10 mouse cellular contexts compared by ENCODE assay signal in genomic region chr7:89843533-89843932, GRCm38 (mm10). TPM values are rescaled to one million over a fixed set of nuclear protein-coding genes. Genes with fewer than 3 reads are reported as not detected.
DNase-seq lines count a peak whose midpoint lies in the region; ATAC-seq and TF ChIP-seq lines count a peak whose summit lies in the region.
"Had no signal": no experiment of that assay in that cellular context is flagged by ENCODE, and none has a peak within 500 bp of the region (broad histone marks: within the 10 kb centered on the region; RNA-seq: fewer than 3 reads in every experiment).

No protein-coding gene starts in this region.

- peak; percentile 57 to 79 for DNase-seq in cerebellum, postnatal 14 days
- no peak for DNase-seq in left cerebral cortex, adult 2 months (ENCODE audit: extremely low spot score in 1 of 2, low spot score in 2 of 2)
- no peak for DNase-seq in left cerebral cortex, postnatal 36 days (ENCODE audit: low spot score in 2 of 2)
- peak; percentile 58 for DNase-seq in CH12.LX (ENCODE audit: extremely low read depth)
- DNase-seq in embryo, embryonic 9.5 days (ENCODE audit: extremely low spot score): peak; percentile 50
- DNase-seq in splenic B cell, adult 2 months (ENCODE audit: low read depth, low spot score): peak; percentile 53

- TF ChIP-seq POLR2A in CH12.LX (IDR thresholded peaks at IDR 0.05; ENCODE audit: low read depth, low read length): no peak

- TF ChIP-seq CTCF in left cerebral cortex, adult 2 months (IDR thresholded peaks at IDR 0.05): peak; percentile 69
- TF ChIP-seq CTCF in CH12.LX (conservative IDR thresholded peaks at IDR 0.05 in 1 of 2, IDR thresholded peaks at IDR 0.05 in 1 of 2; ENCODE audit: low read depth in 2 of 2, low read length in 2 of 2): peak; percentile 82 to 90

- 38% methylated on average over 6 of the region's 6 CpGs for WGBS in hindbrain, embryonic 16.5 days

- no peak for TF ChIP-seq EP300 in CH12.LX (IDR thresholded peaks at IDR 0.05; ENCODE audit: low read length)

- H3K4me1 ChIP-seq in CH12.LX (ENCODE audit: control insufficient read depth in 1 of 2, insufficient read depth in 2 of 2): peaks cover 7 to 16% of the 10 kb centered on the region in 2 experiments
- no peaks in the 10 kb centered on the region for H3K4me1 ChIP-seq in hindbrain, embryonic 16.5 days (ENCODE audit: control insufficient read depth, insufficient read depth, low read depth, low read length)

- TF ChIP-seq RAD21 in CH12.LX (IDR thresholded peaks at IDR 0.05; ENCODE audit: low read depth, low read length): peak; percentile 64

- no peak for ATAC-seq in cerebellum, adult (ENCODE audit: insufficient number of reproducible peaks, low FRiP score, low TSS enrichment)
- no peak for ATAC-seq in hindbrain, embryonic 16.5 days

- H3K9me3 ChIP-seq in CH12.LX (replicated peaks; ENCODE audit: low read length): no peaks in the 10 kb centered on the region
- no peaks in the 10 kb centered on the region for H3K9me3 ChIP-seq in hindbrain, embryonic 16.5 days (ENCODE audit: control insufficient read depth, low read length)
- H3K9me3 ChIP-seq: heart, embryonic 15.5 days had no signal

- H3K27me3 ChIP-seq in CH12.LX (replicated peaks): no peaks in the 10 kb centered on the region
- H3K27me3 ChIP-seq in splenic B cell, adult 2 months (ENCODE audit: control insufficient read depth, insufficient read depth, low read length, poor library complexity, severe bottlenecking): no peaks in the 10 kb centered on the region
- no peaks in the 10 kb centered on the region for H3K27me3 ChIP-seq in hindbrain, embryonic 16.5 days (replicated peaks; ENCODE audit: control insufficient read depth, insufficient read depth, low read length)
- H3K27me3 ChIP-seq: heart, embryonic 15.5 days had no signal

- H3K4me3 ChIP-seq in left cerebral cortex, adult 2 months: no peak overlapping the region
- H3K4me3 ChIP-seq in CH12.LX (replicated peaks in 1 of 3; ENCODE audit: low read depth in 2 of 3, low read length in 2 of 3, poor library complexity in 1 of 3): peak overlapping the region in 1 of 3 experiments; percentile 28
- no peak overlapping the region for H3K4me3 ChIP-seq in hindbrain, embryonic 16.5 days (ENCODE audit: low read length)
- H3K4me3 ChIP-seq: heart, embryonic 15.5 days had no signal

- H3K4me2 ChIP-seq in CH12.LX (ENCODE audit: insufficient read depth, low read depth, poor library complexity, severe bottlenecking): peak overlapping the region; percentile 90; the same call in 1 of the 2 replicates
- H3K4me2 ChIP-seq in hindbrain, embryonic 16.5 days (ENCODE audit: low read length): no peak overlapping the region
- H3K4me2 ChIP-seq: heart, embryonic 15.5 days had no signal

- H3K27ac ChIP-seq in left cerebral cortex, adult 2 months: no peak overlapping the region
- no peak overlapping the region for H3K27ac ChIP-seq in CH12.LX (ENCODE audit: insufficient read depth, low read depth)
- H3K27ac ChIP-seq in hindbrain, embryonic 16.5 days (ENCODE audit: low read depth, low read length): no peak overlapping the region
- H3K27ac ChIP-seq: heart, embryonic 15.5 days; macrophage had no signal

- peak overlapping the region; percentile 40; the same call in 1 of the 2 replicates for H3K9ac ChIP-seq in CH12.LX (ENCODE audit: insufficient read depth, low read depth)
- no peak overlapping the region for H3K9ac ChIP-seq in hindbrain, embryonic 16.5 days (ENCODE audit: low read depth, low read length)
- H3K9ac ChIP-seq: heart, embryonic 15.5 days had no signal

- in situ Hi-C loops in CH12.LX (cut with MboI; ENCODE audit: low pct_ligation_motif_present, low pct_unique_long_range_greater_than_20kb, low sequenced_read_pairs): loop anchor here (10.0 to 25.0 kb wide), 2 partner anchors 181 to 329 kb away; no protein-coding TSS in a partner anchor

- intact Hi-C loops in left cerebral cortex, adult 2 months (cut with DNase I): no loop called here
- intact Hi-C loops in left cerebral cortex, postnatal 36 days (cut with DNase I): loop anchor here (2.0 kb wide), 1 partner anchor 343 kb away; no protein-coding TSS in a partner anchor

- dilution Hi-C loops in CH12.LX (cut with MboI; ENCODE audit: extremely low pct_ligation_motif_present, extremely low pct_unique_long_range_greater_than_20kb, low sequenced_read_pairs): no loop called here

- H3K79me2 ChIP-seq in CH12.LX (replicated peaks; ENCODE audit: control insufficient read depth, extremely low read depth, insufficient read depth, poor library complexity, severe bottlenecking): no peaks in the 10 kb centered on the region

- H3K36me3 ChIP-seq in CH12.LX (replicated peaks in 1 of 2; ENCODE audit: control insufficient read depth in 1 of 2, insufficient read depth in 1 of 2, low read length in 1 of 2): no peaks in the 10 kb centered on the region
- no peaks in the 10 kb centered on the region for H3K36me3 ChIP-seq in splenic B cell, adult 2 months (ENCODE audit: control insufficient read depth, insufficient read depth, low read length, poor library complexity, severe bottlenecking)
- H3K36me3 ChIP-seq in hindbrain, embryonic 16.5 days (ENCODE audit: control insufficient read depth, insufficient read depth, low read length): no peaks in the 10 kb centered on the region
- H3K36me3 ChIP-seq: heart, embryonic 15.5 days had no signal

TF ChIP-seq in CH12.LX, 34 proteins besides CTCF, POLR2A, EP300 and RAD21:
- no peak for TF ChIP-seq HCFC1 (IDR thresholded peaks at IDR 0.05; ENCODE audit: low read depth, low read length)
- peak; percentile 73 for TF ChIP-seq SMC3 (IDR thresholded peaks at IDR 0.05; ENCODE audit: low read depth, low read length)

RNA-seq across cellular contexts. Expression of gene Ccdc81, which starts 59.9 kb away (rescaled TPM):
- total RNA-seq in left cerebral cortex, adult 2 months (2021): under 1 TPM; 0.57 to 0.70 TPM
- total RNA-seq in left cerebral cortex, postnatal 36 days (2021): under 1 TPM; 0.25 to 0.70 TPM
- not detected in 2 replicates for total RNA-seq in CH12.LX (2012; rRNA removed)
- total RNA-seq in CH12.LX (2014; rRNA removed): not detected in 2 replicates
- polyA plus RNA-seq in CH12.LX (2012; ENCODE audit: insufficient read length, low read depth): not detected in 2 replicates
- 0.79 and 0.90 TPM in 2 replicates for polyA plus RNA-seq in hindbrain, embryonic 16.5 days (2015; fragmentation: Nextera tagmentation; extraction: Ambion mirVana)
- polyA plus RNA-seq: heart, embryonic 15.5 days; macrophage had no signal

Comparison
In these comparisons a context has a peak if more than half of its experiments do, and no peak if none do; other contexts are left out.
1. DNase-seq: peak in cerebellum, postnatal 14 days (2 of 2), CH12.LX (single experiment), embryo, embryonic 9.5 days (single experiment) and splenic B cell, adult 2 months (single experiment); none in left cerebral cortex, adult 2 months (0 of 2) and left cerebral cortex, postnatal 36 days (0 of 2).